9 mouse cellular contexts compared by ENCODE assay signal in the genomic region with DNA sequence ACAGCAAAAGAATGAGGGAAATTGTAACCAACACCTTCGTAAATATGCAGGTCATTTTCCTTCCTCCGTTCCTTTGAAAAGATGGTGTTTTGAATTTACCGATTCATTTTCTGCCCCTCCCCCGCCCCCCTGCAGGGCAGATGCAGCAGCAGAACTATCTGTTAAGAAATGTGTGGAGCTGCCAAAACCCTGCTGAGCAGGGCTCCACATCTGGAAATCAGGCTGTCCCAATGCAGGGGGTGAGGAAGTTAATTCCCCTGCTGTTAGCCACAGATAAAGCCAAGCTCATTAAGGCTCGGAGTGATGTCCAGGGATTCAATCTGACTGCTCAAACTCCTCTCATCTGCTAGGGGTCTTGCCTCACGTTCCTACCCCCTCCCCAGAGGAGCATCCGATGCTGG. TPM values are rescaled to one million over a fixed set of nuclear protein-coding genes. Genes with fewer than 3 reads are reported as not detected.
DNase-seq lines count a peak whose midpoint lies in the region; ATAC-seq lines count a peak whose summit lies in the region.
"Had no signal": no experiment of that assay in that cellular context is flagged by ENCODE, and none has a peak within 500 bp of the region (broad histone marks: within the 10 kb centered on the region; RNA-seq: fewer than 3 reads in every experiment).

No protein-coding gene starts in this region.

- H3K9me3 ChIP-seq in hindbrain, embryonic 12.5 days (replicated peaks): no peaks in the 10 kb centered on the region
- H3K9me3 ChIP-seq in midbrain, embryonic 15.5 days: no peaks in the 10 kb centered on the region
- H3K9me3 ChIP-seq: heart, embryonic 13.5 days had no signal

- H3K27ac ChIP-seq in hindbrain, embryonic 12.5 days: peak overlapping the region; percentile 71
- H3K27ac ChIP-seq in midbrain, embryonic 15.5 days: peak overlapping the region; percentile 71
- H3K27ac ChIP-seq: heart, embryonic 13.5 days had no signal

- peak; percentile 75 for DNase-seq in R1 (ENCODE audit: low read depth, low spot score)
- DNase-seq in embryo, embryonic 11.5 days (ENCODE audit: low read depth, low spot score): peak; percentile 27
- no peak for DNase-seq in heart, adult 11 months
- no peak for DNase-seq in kidney, postnatal 10 days
- no peak for DNase-seq in right cerebral cortex, adult 18-20 months
- DNase-seq: kidney, adult 9 months had no signal

- H3K9ac ChIP-seq in hindbrain, embryonic 12.5 days: no peak overlapping the region
- H3K9ac ChIP-seq in midbrain, embryonic 15.5 days: no peak overlapping the region
- H3K9ac ChIP-seq: heart, embryonic 13.5 days had no signal

- H3K4me2 ChIP-seq in hindbrain, embryonic 12.5 days (replicated peaks): peak overlapping the region; percentile 30
- no peak overlapping the region; the same call in 1 of the 2 replicates for H3K4me2 ChIP-seq in midbrain, embryonic 15.5 days
- H3K4me2 ChIP-seq: heart, embryonic 13.5 days had no signal

- H3K4me3 ChIP-seq in hindbrain, embryonic 12.5 days: no peak overlapping the region
- no peak overlapping the region for H3K4me3 ChIP-seq in midbrain, embryonic 15.5 days
- H3K4me3 ChIP-seq: heart, embryonic 13.5 days had no signal

- no peaks in the 10 kb centered on the region for H3K36me3 ChIP-seq in hindbrain, embryonic 12.5 days
- no peaks in the 10 kb centered on the region for H3K36me3 ChIP-seq in midbrain, embryonic 15.5 days (replicated peaks)
- H3K36me3 ChIP-seq: heart, embryonic 13.5 days had no signal

- WGBS in hindbrain, embryonic 12.5 days: 2% methylated on average over 7 of the region's 7 CpGs
- under 1% methylated on average over 7 of the region's 7 CpGs for WGBS in midbrain, embryonic 15.5 days

- no peaks in the 10 kb centered on the region for H3K27me3 ChIP-seq in hindbrain, embryonic 12.5 days
- H3K27me3 ChIP-seq in midbrain, embryonic 15.5 days (replicated peaks): no peaks in the 10 kb centered on the region
- H3K27me3 ChIP-seq: heart, embryonic 13.5 days had no signal

- peak; percentile 42; the same call in 1 of the 2 replicates for ATAC-seq in hindbrain, embryonic 12.5 days (ENCODE audit: low FRiP score)
- 0 out of 2 replicates have a peak, but pooled peaks have one; percentile 27 for ATAC-seq in midbrain, embryonic 15.5 days (replicated peaks)

- peaks cover 44% of the 10 kb centered on the region for H3K4me1 ChIP-seq in hindbrain, embryonic 12.5 days
- peaks cover 26% of the 10 kb centered on the region for H3K4me1 ChIP-seq in midbrain, embryonic 15.5 days

RNA-seq across cellular contexts. Expression of gene 4930470P17Rik, which starts 56.0 kb away (rescaled TPM):
- polyA plus RNA-seq in hindbrain, embryonic 12.5 days (2016; fragmentation: Nextera tagmentation; extraction: Ambion mirVana): not detected in 2 replicates
- not detected in 2 replicates for polyA plus RNA-seq in midbrain, embryonic 15.5 days (2015; fragmentation: Nextera tagmentation; extraction: Ambion mirVana)
- polyA plus RNA-seq: heart, embryonic 13.5 days had no signal

Comparison
In these comparisons a context has a peak if more than half of its experiments do, and no peak if none do; other contexts are left out.
1. DNase-seq: peak in R1 (single experiment) and embryo, embryonic 11.5 days (single experiment); none in heart, adult 11 months (single experiment), kidney, postnatal 10 days (single experiment) and right cerebral cortex, adult 18-20 months (single experiment).